Mouse (Mus musculus) gastrocnemius, postnatal 36 days (tissue): ENCODE results near the gene Rasd1. TPM values are rescaled to one million over a fixed set of nuclear protein-coding genes. Genes with fewer than 3 reads are reported as not detected.

Experiments used
- DNase-seq, 2 experiments: peaks; one replicate each; pipeline ENCODE4 v3.0.0; 2022
- intact Hi-C: fragments of 180-260 bp; cut with DNase I; formaldehyde crosslinking; loops from one replicate; pipeline ENCODE4 v1.15.1; 2025
- total RNA-seq, 2 experiments: library from RNA; stranded (reverse); gene quantifications; 2 replicates each; pipeline ENCODE4 v1.2.3; 2021

Rasd1 gene
- total RNA-seq, 2 experiments from 2014 or later = 1.3 to 2.1 TPM

DNA sequence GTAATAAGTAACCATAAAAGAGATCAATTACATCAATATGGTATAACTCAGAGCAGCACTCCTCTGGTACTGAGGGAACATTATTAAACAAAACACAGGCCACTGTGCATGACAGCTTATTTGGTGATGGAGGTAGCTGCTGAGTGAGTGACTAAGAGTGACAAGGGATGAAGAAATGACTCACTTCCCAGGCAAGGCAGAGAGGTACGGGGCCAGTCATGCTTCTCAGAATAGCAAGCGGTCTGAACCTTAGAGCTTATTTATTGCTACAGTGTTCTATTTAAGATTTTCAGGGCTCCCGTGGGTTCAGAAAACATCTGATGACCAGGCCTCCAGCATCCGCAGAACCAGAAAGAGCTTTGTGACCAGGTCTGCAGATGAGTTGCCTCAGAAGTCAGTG lies 51.0 kb downstream of the Rasd1 start:
- intact Hi-C loops = no loop called here
- no peak for DNase-seq

Other genes with a start within 250 kb of the Rasd1 start
- not detected for gene Pld6, start 177.3 kb downstream of the Rasd1 start, total RNA-seq
- 10 to 100 TPM; 41.9 to 43.6 TPM for gene Flcn, start 154.9 kb downstream of the Rasd1 start, total RNA-seq
- 10 to 100 TPM; 18.0 to 18.6 TPM for gene Nt5m, start 125.5 kb downstream of the Rasd1 start, total RNA-seq
- 10 to 100 TPM; 67.6 to 78.1 TPM for gene Cops3, start 125.1 kb downstream of the Rasd1 start, total RNA-seq
- 10 to 100 TPM; 15.3 to 17.9 TPM for gene Med9, start 16.7 kb downstream of the Rasd1 start, total RNA-seq
- 1 to 10 TPM; 4.7 to 5.7 TPM for gene Pemt, start 81.5 kb upstream of the Rasd1 start, total RNA-seq
- gene Rai1, start 140.1 kb upstream of the Rasd1 start, total RNA-seq = 10 to 100 TPM; 18.1 to 20.8 TPM